Mouse (Mus musculus): ENCODE measurements around the gene Trpm3.

DNA sequence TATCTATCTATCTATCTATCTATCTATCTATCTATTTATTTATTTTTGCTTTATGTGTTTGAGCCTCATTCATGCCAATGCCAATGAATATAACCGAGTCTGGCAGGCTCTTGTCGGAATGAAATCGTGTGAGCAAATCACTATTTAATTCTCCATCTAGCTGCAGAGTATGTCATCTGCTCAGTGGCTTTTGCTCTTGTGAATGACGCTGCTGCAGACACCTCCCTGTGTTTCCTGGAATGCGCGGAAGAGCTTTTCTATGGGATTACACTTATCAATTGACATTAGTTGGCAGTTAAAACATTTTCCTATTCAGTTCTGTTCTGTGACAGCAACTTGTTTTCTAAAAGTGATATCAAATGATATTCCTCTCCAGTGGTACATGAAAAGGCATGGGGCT is 153.8 kb downstream of the Trpm3 start:
- no peak for TF ChIP-seq GATA1 (IDR thresholded peaks at IDR 0.05; ENCODE audit: borderline replicate concordance, low read length)
- no peak for TF ChIP-seq FLI1 (IDR thresholded peaks at IDR 0.05; ENCODE audit: low read length)
